Mouse (Mus musculus) hematopoietic stem cell, adult 5-6 weeks (primary cell): Measurements from ENCODE around the gene Gm1123. TPM values are rescaled to one million over a fixed set of nuclear protein-coding genes. Genes with fewer than 3 reads are reported as not detected.

Experiments
- ATAC-seq, 2 experiments: fragments of 125-278 bp in 1 of 2; replicated peaks in 1 of 2; 2 replicates each; pipeline ENCODE4 v1.8.0; 2016 to 2017; ENCODE audit warnings: inconsistent platforms in 2 of 2, mild to moderate bottlenecking in 2 of 2, moderate number of reproducible peaks in 2 of 2, low read depth in 1 of 2, moderate TSS enrichment in 1 of 2; ENCODE audit not compliant: low FRiP score in 2 of 2, poor library complexity in 2 of 2, severe bottlenecking in 2 of 2, insufficient read depth in 1 of 2, low TSS enrichment in 1 of 2
- total RNA-seq: library from RNA; stranded (forward); fragments of 172-1452, 232-1000 nt; gene quantifications from 2 replicates; pipeline ENCODE4 v1.2.3, GENCODE M21; 2017

The Gm1123 gene
- not detected in 2 replicates for total RNA-seq

DNA sequence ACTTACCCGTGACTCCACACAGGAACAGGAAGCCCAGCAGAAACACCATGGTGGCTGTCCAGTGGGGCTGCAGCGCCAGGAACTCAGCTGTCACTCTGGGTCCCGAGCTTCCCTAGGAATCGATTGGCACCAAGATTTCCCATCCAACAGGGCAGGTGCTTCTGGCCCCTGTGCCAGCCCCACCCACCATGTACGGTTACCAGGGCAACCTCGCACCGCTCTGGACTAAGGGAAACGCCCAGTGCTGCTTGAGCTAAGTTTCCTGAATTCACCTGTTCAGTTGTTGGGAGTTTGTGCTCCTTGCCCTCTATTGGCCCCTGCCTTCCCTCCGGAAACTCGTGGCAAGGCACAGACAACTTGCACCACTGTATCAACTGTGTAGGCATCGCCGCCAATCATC, at the start of gene Gm1123:
Gm1123 (minus strand) TSS at position 141 of the 400 bp plus-strand sequence.
- ATAC-seq: no peak

DNA sequence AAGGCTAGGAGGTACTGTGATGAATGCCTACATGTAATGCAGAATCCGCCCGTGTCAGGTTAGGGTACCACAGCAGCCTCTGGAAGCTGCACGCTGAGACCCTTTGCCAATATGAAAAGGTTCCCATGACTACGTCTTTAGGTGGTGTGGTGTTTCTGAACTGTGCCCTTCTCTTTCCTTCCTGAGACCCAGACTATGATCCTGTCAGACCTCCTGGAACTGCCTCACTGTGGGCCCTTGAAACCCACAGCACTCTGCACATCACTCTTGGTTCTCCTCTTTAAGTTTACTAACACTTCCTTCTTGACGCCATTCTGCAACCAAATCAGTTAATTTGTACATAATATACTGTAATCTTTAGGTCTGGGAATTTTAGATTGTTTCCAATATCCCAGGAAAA, 46.2 kb upstream of the Gm1123 start:
- peak; percentile 47 to 59 for ATAC-seq

DNA sequence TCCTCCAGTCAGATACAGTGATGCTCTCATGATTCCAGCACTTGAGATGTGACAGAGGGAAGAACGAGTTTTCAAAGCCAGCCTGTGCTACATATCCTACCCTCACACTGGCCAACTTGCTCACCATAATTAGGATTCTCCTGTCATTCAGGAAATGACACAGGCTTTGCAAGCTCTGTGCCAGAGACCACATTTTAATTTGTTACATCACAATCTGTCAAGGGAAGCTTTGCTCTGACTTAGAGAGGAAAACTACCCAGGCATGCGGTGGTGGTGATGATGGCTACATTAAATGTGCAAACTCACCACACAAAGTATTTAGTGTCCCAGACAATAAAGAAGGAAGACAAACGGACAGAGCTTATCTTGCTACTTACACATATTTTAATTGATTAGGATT, 45.8 kb upstream of the Gm1123 start:
- peak; percentile 84 to 91 for ATAC-seq

DNA sequence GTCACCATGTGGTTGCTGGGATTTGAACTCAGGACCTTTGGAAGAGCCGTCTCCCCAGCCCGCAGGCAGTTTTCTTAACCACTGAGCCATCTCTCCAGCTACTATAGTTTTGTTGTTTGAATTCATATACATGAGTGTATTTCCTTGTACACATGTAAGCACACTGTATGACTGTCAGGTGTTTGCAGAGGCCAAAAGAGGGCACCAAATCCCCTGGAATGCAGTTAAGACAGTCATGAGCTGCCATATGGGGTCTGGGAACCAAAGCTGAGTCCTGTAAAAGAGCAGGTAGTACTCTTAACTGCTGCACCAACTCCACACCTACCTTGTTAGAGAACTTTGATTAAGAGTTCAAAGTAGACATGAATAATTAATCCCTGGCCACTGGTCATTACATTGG, 45.1 kb upstream of the Gm1123 start:
- no peak for ATAC-seq

DNA sequence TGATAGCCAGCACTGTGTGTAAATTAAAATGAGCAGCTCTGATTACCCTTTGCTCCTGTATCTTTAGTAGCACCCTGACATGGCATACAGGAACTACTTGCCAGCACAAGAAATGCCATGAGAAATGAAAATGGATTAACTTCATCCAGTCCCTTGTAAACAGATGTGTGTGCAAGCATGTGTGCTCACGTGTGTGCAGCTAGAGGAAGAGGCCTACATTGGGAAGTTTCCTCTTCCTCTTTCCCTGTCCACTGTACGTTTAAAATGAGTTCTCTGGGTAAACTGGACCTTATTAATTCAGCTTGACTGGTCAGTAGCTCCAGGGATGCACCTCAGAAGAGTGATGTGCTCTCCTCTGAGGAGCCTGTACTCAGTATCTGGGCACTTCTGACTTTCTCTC, 38.9 kb upstream of the Gm1123 start:
- ATAC-seq: no peak

DNA sequence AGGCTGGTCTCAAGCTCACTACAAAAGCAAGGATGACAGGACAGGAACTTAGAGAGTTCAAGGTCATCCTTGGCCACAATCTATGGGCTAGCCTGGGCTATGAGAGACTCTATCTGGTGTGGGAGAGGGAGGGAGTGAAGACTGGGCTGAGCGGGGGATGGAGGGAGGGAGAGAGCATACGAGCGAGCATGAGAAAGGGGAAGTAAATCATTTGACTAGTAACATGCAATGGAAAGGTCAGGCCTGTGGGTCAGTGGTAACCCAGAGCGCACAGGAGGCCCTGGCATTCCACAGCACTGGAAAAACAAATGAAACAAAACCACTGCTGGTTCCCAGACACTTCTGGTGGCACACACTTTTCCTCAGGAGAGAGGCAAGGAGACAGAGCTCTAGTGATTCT, 37.0 kb upstream of the Gm1123 start:
- peak; percentile 71 to 80 for ATAC-seq

DNA sequence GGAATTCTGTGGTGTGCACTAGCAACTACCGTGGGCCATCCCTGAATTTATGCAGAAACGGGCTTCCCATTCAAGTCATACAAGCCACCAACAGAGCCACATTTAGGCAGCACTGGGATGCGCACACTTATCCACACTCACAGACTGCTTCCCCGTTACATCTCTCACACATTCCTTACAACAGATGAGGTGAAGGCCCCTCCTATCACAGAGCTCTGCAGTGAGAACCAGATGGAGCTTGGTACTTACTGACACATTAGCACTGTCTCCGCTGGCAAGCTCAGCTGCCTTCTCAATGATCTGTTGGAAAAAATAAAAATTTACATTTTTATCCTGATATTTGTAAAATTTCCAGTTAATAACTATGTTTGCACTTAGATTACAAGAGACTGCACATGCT, 29.8 kb upstream of the Gm1123 start:
- ATAC-seq: no peak

DNA sequence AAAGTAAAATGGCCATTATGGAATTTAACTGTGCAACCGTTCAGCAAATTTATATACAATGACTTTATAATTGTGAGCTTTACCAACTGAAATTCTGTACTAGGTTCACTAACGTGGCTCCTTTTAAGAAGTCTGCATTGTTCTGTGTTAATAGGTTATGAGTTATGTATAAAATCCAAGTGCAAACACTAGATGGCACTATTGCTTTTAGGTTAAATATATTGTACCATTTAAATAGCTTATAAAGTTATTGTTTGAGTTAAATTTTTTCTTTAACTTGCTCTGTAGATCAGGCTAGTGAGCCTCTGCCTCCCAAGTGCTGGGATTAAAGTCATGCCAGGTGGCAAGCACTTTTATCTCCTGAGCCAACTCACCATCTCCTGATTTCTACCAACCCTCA, 28.7 kb upstream of the Gm1123 start:
- peak in 1 of 2 experiments; percentile 47; a peak in 1 of 4 replicates for ATAC-seq

DNA sequence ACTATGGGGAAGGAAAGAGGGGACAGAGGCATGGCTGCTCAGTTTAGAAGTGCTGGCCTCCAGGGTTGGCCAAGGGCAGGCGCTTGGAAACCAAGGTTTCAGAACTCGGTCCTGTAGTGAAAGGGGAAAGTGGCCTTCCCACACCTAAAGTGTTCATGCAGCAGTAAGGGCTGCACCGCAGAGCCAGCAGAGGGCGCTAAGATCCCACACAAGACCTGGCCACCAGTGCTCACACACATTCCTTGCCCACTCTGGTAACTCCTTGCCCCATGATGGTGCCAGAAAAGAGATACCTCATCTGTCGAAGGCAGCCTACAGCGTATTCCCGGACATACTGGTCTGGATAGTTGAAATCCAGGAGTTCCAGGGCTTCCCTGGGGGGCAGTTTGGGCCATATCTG, 27.0 kb upstream of the Gm1123 start:
- ATAC-seq: peak; percentile 79 to 88

DNA sequence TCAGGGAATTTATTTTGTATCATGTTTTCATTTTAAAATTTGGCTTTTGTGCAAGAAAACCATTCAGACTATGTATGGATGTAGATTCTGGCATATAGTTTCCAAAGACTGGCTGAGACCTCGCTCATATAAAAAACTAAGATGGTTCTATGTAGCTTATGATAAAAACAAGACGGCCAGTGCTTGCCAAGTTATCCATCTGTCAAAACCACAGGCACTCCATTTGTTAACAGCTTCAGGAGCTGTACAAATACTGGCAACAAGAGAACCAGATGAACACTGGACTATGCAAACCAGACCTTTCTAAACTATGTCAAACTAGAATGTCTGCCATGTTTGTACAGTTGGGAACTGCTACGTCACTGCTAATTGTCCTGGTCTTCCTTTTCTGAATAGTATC, 22.2 kb upstream of the Gm1123 start:
- no peak for ATAC-seq

DNA sequence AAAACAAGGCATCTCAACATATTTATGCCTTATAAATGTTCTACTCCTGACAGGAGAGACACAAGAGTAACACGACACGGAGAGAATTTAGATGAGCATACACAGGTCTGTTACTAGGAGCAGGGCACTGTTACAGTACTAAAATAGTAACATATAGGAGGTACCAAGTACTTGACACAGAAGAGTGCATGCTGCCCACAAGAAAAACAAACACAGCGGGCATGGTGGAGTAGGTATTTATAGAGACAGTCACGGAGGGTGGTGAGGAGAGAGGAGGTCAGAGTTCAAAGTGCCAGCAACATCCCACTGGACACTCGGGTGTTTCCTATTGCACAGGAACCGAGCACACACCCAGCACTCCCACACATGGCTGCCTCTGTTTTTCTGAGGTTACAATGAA, 14.2 kb upstream of the Gm1123 start:
- ATAC-seq: no peak

DNA sequence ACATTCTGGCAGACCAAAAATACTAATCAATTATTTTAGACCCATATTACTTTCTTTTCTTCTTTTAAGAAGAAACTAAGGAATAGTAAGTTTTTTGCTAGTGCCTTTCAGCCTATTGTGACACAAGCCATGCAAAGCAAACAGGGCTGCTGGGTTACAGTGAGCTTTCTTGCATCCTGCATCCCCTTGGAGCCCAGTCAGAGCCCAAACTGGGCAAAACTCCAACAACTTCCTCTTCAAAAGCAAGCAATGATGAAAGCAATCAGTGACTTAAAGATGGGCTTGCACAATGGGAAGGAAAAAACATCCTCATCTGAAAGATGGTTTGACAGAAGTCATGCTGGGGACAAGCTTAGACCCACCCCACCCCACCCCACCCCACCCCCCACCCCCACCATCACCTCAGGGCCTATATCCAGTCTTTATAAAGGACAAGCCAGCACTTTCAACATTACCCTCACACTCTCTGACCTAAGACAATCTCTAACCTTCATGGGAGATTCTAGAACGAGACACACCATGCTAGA, 13.3 kb upstream of the Gm1123 start:
- ATAC-seq: no peak

DNA sequence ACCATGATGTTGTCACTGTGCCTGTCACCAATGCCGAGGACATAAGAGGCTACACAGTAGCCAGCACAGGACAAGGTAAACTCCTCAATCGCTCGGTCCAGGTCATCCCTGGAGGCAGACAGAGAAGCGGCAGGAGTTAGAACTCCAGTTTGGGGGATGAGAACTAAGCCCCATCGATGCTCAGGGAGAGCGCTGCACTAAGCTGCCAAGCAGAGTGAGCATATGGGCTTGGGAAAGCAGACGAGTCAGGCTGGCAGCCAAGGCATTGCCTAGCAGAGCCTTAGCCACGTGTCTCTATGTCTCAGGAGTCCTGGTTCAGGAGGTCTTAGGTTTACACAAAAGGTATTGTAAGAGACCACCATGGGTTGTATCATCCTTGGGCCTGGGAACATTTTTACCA, 9.2 kb upstream of the Gm1123 start:
- no peak for ATAC-seq

DNA sequence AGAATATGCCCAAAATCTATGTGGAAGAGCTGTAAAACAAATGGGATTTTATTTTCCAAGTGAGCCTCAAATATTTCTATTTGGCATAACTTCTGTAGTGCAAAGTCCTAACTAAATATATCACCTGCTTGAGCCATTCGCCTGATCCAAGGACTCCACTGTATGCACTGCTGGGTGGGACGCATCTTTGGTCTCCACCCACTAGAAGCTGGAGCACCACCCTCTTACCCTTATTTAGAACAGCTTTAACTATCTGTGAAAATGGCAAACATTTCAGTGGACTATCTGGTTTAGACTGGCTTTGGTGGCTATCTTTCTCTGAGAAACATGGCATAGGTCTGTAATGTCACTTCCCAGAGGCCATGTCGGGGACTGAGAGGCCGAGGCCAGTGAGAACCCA, 7.1 kb upstream of the Gm1123 start:
- ATAC-seq: no peak

DNA sequence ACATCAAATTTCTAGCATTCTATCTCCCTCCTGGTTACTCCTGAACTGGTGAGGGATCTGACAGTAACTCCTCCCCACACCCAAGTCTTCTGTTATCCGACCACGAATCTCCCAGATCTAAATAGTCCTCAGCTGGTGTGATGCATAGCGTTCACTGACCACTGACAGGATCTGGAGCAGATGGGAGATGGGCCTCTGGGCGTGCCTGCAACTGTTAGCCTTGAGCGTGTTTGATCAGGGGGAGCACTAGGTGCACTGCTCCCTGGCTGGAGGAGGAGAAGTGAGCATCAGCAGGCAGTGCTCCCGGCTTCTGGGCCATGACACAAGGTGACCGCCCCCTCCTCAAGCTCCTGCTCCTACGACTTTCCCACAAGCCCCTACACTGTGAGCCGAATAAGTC, 6.5 kb upstream of the Gm1123 start:
- no peak for ATAC-seq

DNA sequence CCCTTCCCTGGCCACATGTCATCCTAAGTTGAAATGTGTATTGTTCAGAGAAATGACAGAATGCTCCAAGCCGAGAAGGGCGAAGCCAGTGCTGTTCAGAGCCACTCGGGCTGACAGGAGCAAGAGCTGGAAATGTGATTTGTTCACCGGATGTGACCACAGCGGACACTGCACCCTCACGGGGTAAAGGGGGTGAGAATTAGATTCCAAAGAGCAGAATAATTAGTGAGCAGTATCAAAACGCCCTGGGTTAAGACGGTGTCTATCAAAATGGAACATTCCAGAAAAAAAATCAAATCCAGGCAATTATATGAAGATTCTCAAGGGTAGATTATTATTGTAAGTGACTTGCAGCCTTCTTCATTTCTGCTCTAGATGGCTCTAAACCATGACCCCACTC, 1.4 kb downstream of the Gm1123 start:
- ATAC-seq: no peak

DNA sequence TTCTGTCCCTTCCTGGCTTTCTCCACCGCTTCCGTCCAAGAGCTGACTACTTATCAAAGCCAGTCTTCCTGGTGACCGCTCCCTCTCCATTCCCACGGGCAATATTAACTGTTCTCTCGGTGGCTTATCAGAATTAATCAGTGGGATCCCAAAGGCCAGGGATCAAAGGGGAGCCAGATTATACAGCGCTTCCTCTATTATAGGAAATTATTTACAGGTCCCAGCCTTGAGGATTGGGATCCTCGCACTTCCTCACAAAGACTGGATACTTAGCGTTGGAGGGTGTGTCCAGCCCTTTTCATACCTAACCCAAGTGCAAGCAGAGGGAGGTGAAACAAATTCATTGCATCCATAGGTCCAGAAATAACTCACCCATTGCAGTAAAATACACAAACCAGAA, 3.5 kb downstream of the Gm1123 start:
- no peak for ATAC-seq

DNA sequence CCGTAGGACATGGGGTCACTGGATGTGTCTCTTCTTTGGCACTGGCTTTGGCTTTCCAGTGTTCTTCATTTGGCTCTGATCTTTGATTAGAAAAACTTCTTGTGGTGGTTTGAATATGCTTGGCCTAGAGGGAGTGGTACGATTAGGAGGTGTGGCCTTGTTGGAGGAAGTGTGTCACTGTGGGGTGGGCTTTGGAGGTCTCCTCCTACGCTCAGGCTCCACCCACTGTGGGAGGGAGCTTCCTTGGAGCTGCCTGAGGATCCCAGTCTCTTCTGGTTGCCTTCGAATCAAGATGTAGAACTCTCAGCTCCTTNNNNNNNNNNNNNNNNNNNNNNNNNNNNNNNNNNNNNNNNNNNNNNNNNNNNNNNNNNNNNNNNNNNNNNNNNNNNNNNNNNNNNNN, 13.8 kb downstream of the Gm1123 start:
- no peak for ATAC-seq

DNA sequence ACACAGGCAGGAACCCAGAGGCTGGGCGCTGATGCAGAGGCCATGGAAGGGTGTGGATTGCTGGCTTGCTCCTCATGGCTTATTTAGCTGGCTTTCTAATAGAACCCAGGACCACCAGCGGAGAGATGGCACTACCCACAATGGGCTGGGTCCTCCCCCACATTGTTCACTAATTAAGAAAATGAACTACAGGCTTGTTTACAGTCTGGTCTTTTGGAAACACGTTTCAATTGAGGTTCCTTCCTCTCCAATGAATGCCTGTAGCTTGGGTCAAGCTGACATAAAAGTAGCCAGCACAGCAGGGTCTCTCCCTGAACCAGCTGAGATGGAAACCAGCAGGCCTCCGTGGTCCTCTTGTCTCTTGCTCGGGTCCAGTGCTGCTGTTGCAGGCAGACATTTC, 14.3 kb downstream of the Gm1123 start:
- ATAC-seq: no peak

DNA sequence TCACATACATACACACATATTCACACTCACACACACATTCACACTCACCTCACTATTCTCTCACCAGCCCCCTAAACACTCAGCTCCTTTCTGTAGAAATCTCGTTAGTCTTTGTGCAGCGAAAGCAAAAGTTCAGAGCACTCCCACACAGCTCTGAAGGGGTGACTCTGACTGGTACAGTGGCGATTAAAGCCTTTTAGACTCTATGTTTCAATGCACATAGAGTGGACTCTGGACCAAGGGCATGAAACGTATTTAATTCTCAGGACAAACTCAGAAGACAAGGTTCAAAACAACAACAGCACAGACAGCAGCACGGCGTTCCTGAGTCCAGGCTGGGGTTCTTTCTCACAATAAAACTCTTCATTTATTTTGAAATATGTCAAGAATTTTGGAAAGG, 17.8 kb downstream of the Gm1123 start:
- no peak for ATAC-seq
